Mouse (Mus musculus): ENCODE data around the gene Dalrd3.

The Dalrd3 gene

DNA sequence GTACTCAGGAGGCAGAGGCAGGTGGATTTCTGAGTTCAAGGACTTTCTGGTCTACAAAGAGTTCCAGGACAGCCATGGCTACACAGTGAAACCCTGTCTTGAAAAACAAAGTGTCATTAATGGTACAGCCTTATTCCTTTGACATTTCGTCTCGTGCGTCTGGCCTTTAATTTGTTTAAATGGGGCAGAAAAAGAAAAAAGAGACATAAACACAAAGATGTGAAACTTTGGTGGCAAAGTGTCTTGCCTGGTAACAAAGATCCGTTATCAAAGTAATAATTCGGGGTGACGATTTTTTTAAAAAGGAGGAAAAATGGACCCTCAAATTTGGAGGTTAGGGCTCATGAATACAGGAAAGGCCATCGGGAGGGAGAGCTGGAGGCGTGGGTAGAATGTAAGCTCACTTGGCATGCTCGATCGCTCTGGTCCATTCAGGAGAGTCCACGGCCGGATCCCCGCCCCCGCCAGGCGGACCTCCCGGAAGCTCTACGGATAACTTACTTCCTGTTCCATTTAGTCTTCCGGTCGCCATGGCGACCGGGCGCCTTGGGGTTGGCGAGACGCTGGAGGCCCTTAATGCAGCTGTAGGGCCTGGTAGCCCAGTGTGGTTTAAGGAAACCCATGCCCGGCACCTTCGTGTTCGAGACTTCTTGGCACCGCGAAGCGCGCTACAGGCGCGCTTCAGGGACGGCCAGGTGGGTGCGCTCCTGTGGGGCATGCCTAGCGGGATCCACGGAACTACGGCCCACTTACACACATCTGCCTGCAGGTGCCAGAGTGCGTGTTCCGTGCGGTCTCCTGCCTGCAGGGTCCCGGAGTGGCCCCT, at the start of gene Dalrd3:
Dalrd3 (plus strand) TSS at position 506 of the 826 bp plus-strand sequence.
- peak; percentile 98 for DNase-seq (ENCODE audit: low read depth, low spot score)

DNA sequence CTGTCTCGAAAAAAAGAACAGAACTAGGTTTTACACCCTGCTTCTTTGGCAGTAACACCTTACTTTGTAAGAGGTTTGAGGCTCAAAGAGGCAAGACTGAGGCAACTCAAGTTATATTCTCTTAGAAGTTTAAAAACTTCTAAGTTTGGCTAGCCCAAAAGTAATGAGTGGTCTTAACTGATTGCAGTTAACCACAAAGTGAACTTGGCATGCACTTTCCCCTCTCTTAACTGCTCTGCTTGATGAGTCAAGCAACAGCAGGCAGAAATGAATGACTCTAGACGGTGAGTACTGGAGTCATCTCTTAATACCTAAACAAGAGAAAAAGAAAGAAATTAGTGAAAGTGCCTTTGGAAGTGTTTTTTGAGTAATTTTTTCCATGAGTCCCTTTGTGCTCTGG, 48.1 kb upstream of the Dalrd3 start:
- DNase-seq (ENCODE audit: low read depth, low spot score): no peak

DNA sequence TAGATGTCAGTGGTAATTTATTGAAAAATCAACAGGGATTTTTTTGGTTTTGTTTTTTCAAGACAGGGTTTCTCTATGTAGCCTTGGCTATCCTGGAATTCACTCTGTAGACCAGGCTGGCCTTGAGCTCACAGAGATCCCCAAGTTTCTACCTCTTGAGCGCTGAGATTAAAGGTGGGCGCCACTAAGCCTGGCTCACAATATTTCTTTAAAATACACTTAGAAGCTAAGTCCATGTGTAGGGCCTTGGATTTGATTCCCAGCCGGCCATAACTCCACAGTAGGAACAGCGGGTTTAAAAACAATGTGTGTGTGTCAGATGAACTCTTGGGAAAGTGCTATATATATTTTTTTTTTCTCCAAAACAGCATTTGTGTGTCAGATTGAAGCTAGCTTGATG, 46.3 kb upstream of the Dalrd3 start:
- no peak for DNase-seq (ENCODE audit: low read depth, low spot score)

DNA sequence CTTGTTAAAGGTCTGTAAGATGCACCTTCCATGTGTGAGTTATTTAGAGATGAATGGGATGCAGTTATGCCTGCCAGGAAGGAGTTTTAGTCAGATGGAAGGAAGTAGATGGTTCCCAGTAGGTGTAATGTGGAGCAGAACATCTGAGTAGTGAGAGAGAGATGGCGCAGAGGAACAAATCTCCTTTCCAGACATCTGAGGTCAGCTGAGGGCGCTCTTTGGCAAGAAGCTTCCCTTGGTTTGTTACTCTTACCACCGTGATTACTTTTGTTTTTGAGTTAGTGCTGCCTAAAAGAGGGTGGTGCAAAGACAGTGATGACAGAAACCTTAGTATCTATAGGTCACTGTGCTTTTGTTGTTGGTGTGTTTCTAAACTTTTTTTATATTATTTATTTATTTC, 44.3 kb upstream of the Dalrd3 start:
- no peak for DNase-seq (ENCODE audit: low read depth, low spot score)

DNA sequence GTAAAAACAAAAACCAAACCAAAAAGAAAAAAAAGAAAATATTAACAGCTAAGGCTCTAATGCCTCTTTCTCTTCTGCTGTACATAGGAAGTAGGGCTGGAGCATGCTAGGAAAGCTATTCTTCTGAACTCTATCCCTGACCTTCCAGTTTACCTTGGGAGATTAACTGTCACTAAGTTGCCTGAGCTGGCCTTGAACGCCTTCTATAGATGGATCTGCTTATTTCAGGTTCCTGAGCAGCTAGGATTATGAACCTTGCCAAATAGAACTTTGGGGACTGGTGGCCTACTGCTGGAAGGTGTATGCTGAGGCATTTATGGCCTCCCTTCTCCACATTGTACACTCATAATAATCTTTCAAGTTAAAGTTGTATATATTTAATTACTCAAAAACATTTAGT, 38.7 kb upstream of the Dalrd3 start:
- no peak for DNase-seq (ENCODE audit: low read depth, low spot score)

DNA sequence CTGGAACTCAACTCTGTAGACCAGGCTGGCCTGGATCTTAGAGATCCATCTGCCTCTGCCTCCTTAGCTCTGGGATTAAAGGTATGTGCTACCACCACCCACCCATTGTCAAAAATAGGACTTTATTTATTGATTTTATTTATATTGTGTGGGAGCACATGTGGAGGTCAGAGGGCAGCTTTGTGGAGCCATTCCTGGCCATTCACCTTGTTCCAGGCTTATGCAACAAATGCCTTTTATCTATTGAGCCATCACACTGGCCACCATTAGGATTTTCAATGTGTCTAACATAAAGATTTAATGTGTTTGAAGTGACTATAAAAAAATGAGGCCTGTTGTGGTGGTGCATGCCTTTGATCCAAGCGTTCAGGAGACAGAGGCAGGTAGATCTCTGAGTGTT, 38.2 kb upstream of the Dalrd3 start:
- DNase-seq (ENCODE audit: low read depth, low spot score): no peak

DNA sequence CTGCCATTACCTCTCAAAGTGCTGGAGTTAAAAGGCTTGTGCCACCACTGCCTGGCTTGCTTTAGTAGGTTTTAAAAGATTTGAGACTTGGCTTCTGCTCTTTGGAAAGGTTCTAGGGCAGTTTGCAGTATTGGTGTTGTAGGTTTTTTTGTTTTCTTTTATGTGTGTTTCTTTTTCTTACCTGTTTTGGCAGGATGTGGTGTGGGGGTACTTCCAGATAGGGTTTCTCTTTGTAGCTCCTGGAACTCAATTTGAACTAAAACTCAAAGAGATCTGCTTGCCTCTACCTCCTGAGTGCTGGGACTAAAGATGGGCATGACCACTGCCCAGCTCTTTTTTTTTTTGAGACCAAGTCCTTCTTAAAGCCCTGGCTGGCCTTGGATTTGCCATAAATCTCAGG, 28.8 kb upstream of the Dalrd3 start:
- no peak for DNase-seq (ENCODE audit: low read depth, low spot score)

DNA sequence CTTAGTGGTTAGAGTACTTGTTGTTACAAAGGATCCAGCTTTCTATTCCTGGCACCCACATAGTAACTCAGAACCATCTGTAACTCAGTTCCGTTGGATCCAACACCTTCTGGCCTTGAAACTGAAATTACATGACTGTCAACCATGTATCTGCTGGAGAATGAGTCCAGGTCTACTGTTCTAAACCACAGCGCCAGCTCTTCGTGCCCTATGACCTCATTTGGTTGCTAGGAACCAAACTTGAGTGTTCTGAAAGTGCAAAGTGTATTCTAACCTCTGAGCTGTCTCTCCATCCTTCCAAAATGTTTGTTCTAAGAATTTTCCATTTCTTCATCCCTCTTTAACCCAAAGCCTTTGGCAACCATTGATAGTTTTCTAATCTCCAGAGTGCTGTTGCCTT, 23.7 kb upstream of the Dalrd3 start:
- DNase-seq (ENCODE audit: low read depth, low spot score): no peak

DNA sequence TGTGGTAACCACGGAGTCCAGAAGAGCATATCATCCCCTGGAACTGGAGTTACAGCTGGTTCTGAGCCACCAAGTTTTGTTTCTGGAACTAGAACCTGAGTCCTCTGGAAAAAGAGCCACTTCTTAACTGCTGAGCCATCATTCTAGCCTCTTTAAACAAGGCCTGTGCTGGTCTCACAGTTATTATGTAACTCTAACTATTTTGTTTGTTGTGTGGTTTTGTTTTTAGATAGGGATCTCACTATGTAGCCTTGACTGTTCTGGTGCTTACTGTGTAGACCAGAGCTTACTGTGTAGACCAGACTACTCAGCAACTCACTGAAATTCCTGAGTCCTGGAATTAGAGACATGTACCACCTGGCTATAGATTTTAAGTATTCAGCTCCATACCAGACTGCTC, 22.8 kb upstream of the Dalrd3 start:
- DNase-seq (ENCODE audit: low read depth, low spot score): no peak

DNA sequence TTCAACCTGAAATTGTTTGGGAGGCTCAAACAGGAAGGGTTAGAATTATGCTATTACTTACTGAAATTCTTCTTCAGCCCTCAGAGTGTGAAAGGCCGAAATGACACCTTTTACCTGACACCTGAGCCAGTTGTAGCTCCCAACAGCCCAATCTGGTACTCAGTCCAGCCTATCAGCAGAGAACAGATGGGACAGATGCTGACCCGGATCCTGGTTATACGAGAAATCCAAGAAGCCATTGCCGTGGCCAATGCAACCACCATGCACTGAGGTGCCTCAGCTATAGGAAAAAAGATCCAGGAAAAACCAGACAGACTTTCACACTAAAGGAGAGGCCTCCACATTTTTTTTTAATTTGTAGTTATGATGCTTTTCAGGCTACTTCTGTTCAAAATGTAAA, 10.5 kb upstream of the Dalrd3 start:
- DNase-seq (ENCODE audit: low read depth, low spot score): no peak

DNA sequence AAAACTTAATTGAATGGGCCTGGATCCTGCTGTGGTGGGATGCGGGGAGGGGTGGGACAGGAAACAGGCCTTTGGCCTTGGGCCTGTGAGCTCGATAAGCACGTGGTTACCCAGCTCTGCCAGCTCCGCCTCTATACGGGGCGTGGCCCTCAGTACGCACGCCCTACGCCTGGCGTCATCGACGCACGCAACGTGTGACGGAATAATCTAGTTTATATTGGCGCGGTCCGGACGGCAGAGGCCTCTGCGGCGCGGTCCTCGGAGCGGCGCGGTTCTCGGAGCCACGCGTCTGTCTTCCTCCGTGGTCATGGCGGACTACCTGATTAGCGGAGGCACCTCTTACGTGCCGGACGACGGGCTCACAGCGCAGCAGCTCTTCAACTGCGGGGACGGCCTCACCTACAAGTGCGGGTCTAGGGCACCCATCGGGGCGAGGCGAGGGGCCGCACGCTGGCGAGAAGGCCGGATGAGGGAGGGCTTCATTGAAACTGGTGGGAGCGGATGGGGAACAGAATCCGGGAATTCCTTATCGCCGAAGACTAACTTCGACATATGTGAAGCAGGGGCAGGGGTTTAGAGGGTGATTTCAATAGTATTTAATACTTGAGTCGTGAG, 9.4 kb upstream of the Dalrd3 start, which contains the start of gene Impdh2:
Impdh2 (plus strand) TSS at position 60 of the 615 bp plus-strand sequence.
- peak; percentile 99 for DNase-seq (ENCODE audit: low read depth, low spot score)

DNA sequence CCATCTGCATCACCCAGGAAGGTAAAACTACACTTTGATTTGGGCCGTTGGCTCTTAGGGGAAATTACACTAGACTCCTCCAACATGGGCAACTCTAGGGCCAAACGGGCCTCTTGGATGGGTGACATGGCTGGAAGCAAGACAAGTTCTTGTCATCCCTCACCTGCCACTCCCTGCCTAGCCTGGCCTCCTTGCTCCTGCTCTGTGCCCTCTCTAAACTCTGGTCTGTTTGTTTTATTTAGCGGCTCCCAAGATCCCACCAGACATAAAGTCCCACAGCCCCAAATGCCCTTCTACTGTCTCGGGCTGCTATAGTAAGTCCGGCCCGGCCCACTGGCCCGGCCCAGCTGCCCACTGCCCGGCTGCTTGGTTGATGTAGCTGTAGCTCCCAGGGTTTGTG, 6.0 kb upstream of the Dalrd3 start:
- no peak for DNase-seq (ENCODE audit: low read depth, low spot score)

DNA sequence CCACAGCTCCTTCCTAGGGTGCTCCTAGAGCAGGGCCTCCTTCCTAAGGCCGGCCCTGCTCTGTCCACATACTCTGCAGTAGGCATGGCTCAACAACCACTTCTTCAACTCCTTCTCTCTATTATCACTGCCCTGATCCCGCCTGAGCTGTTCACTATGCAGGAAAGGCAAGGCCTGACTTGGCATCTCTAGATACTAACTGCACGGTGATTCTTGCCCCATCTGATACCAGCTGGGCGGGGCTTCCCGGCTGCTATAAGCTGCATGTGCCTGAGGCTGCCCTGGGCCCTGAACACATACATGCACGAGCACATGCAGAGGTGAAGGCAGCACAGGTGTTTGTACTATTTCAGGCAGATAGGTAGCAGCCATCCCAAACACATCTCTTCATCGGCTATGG, 5.6 kb upstream of the Dalrd3 start:
- no peak for DNase-seq (ENCODE audit: low read depth, low spot score)

DNA sequence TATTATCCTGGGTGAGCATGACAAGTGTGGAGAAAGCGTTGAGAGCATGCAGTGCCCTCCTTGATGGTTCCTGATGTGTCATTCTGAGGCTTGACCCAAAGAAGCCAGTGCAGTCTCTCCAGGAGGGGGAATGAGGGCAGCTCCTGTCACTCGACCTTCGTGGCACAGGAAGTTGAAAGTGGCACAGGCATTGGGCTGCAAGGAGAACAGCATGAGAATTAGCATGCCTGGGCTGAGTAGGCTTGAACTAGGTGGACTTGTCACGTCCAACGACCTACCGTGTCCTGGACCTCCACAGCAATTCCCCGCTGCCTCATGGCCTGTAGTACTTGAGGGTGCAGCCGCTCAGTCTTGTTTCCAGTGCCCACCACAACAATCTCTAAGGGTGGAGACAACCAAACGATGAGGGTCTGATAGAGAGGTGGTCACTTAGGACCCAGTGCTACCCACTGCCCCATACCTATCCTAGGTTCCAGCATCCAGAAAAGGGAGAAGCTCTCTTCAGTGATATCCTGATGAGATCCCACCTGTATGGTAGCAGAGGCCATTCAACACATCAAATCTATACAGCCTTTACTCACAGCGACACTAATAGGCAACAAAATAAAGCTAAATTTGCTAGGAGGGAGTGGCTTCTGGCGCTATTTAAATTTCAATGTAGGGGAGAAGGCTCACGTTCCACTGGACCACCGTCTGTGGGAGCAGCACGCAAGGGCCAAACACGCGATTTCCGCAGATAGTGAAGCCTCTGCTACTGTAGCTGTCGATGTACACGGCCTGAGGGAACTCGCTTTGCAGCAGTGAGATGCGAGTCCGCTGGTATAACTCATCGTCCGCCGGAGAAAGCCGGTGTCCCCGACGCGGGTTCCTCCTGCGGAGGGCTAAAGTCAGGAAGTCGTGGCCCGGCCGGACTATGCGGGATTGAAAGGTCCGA, 3.5 kb upstream of the Dalrd3 start:
- no peak for DNase-seq (ENCODE audit: low read depth, low spot score)

DNA sequence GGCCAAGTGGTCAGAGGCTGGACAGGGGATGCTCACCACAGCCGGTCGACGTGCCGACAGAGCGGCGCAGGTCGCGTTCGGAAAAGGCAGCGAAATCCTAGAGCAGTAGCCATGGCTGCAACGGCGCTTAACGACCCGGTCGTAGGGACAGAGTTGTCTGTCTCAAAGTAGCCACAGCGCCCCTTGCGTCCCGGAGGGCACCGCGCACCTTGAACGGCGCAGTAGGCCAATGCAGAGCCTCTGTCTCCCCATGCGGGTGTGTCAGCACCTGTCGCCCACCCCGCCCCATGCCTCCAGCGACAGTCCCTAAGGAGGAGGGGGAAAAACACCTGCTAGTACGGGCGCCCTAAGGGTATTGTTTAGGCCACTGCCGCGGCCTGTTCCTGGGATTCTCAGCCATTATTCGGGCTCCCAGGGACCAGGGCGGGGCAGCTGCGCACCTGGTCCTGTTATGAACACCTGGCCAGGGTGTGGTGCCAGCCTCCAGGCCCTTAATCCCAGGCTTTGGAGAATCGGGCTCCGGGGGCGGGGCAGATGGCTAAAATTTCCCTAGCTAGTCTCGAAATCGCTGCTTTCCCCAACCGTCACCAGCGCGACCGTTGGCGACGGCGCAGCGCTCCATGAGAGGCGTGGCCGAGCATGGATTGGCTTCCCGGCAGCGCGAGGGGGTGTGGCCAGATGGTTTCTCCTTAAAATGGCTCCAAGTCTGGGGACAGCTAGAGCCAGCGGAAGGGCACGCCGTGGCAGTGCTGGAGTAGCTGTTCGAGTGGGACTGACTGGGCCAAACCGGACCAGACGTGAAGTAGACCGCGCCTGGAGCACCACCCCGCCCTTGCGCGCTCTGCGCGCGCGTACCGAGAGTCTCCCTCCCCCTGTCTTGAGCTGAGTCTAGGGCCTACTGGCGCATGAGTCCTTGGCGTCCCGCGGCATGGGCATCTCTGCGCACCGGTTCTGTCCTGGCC, 2.6 kb upstream of the Dalrd3 start, which contains the start of gene Ndufaf3:
Ndufaf3 (minus strand) TSS at position 620 of the 962 bp plus-strand sequence.
- peak; percentile 96 for DNase-seq (ENCODE audit: low read depth, low spot score)

DNA sequence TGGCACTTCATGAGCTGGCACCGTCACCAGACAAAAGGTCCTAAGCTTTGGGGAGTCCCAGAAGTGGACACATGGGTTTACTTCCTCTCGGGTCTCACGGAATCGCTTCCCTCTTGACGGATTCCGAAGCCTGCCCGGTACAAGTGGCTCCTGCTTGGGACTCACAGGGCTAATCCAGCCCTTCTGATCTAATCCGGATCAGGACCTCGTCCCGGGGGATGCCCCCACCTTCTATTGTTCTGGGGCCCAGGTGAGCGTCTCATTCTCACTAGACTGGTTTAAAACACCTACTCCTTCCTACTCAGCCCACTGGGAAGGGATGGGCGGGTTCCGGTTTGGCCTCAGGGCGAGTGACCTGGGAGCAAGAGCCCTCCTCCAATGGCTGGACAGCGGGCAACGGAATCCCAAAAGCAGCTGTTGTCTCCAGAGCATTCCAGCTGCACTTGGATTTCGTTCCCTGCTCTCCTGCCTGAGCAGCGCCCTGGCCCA, 1.7 kb upstream of the Dalrd3 start:
- DNase-seq (ENCODE audit: low read depth, low spot score): peak; percentile 79

DNA sequence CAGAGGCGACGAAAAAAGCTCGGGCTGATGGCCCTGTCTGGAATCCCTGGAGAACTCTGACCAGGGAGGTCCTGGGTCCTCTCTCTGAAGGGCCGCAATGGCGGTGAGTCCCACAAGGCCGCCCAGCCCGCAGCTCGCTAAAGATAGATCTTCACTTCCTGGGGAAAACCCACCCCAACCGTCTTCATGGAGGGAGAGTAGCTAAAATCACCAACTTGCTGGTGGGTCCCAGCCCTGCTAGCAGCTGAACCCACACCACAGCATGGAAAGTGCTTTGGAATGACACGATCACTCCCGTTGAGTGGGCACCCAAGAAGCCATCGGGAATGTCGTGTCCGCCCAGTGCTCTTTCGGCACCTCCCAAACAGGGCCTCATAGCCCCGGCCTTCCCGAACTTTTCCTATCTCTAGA, 1.2 kb upstream of the Dalrd3 start:
- no peak for DNase-seq (ENCODE audit: low read depth, low spot score)

DNA sequence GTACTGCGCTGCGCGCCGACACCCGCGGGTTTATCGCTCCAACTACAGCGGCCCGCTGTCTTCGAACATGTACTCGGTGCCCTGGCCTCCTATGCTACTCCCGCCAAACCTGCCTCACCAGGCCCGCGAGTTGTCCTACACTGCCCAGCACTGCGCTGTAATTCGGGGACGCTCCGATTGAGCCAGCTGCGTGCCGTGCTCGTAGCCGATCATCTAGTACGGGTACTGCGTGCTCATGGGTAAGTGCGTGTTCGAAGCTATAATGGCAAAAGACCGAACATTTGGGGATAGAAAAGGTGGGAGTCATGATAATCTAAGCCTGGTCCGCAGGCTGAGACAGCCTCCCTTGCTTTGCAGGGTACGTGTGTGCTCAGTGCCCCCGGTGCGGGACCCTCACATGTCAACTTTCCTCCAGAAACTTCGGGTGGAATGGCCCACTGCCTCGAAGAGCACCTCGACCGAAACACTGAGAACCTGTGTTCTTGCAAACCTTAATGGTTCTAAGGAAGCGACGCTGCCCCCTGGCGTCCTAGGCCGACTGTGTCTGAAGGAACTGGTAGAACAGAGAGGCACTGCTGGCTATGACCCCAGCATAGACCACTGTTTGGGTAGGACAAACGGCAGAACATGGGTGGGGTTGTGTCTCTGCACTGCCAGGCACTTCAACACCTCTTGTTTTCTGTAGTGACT, 666 bp downstream of the Dalrd3 start:
- peak; percentile 95 for DNase-seq (ENCODE audit: low read depth, low spot score)

DNA sequence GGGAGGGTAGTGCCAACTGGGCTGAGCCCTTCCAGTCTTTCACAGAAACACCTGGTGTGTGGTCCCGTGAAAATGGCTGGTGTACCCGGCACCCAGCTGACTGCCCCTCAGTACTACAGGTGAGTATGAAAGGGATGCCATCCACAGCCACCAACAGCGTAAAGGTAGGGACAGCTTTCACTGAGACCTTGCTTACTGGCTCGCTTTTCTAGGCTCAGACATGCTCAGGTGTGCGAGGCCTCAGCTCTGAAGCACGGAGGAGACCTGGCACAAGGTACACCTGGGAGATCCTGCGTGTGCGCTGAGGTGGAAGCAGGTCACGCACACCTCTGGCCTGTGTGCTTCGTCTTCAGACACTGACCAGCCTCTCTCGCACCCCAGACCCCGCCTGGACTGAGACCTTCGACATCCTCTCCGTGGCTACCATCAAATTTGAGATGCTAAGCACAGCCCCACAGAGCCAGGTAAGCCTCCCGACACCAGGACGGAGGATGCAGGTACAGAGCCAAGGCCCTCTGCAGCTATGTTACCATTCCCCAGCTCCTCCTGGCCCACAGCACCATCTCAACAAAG, 1.8 kb downstream of the Dalrd3 start:
- DNase-seq (ENCODE audit: low read depth, low spot score): no peak

DNA sequence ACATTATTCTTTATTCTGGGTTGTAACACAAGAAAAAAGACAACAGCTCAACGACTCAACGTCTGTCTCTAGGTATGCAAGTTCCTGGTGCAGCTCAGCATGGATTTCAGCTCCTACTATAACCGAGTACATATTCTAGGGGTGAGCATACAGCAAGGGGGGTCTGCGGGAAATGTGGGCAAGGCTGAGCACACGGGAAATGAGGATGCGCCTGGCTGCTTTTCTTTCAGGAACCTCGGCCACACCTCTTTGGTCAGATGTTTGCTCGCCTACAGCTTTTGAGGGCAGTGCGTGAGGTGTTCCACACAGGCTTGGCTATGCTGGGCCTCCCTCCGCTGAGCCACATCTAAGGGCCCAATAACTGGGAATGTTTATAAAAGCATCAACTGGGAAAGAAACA, 2.6 kb downstream of the Dalrd3 start:
- DNase-seq (ENCODE audit: low read depth, low spot score): no peak

Data from R1 (cell line).